Mouse (Mus musculus) midbrain, postnatal 0 days (tissue): ENCODE results near the gene Inka2. TPM values are rescaled to one million over a fixed set of nuclear protein-coding genes. Genes with fewer than 3 reads are reported as not detected.

Experiments used
- ATAC-seq: fragments of 200-750 bp; cut with Nextera tagmentation; 2 replicates; pipeline ENCODE4 v1.8.0; 2017; ENCODE audit warnings: moderate number of reproducible peaks, mild to moderate bottlenecking, moderate TSS enrichment, moderate library complexity; ENCODE audit not compliant: low FRiP score
- DNase-seq: peaks from one replicate; pipeline ENCODE4 v3.0.0-alpha.2; 2015; ENCODE audit warnings: low spot score
- H3K27ac ChIP-seq: fragments of 300-500 bp; sonication (generic); 2 replicates; pipeline ENCODE4 v1.5.1; 2014; ENCODE audit warnings: low read depth, mild to moderate bottlenecking, low read length, mixed read lengths
- H3K27me3 ChIP-seq: fragments of 300-500 bp; sonication (generic); 2 replicates; pipeline ENCODE4 v1.6.1; 2014; ENCODE audit warnings: low read length, control low read depth, mixed read lengths; ENCODE audit not compliant: insufficient read depth
- H3K36me3 ChIP-seq: fragments of 300-500 bp; sonication (generic); 2 replicates; pipeline ENCODE4 v1.6.1; 2014; ENCODE audit warnings: low read length, control low read depth, mixed read lengths; ENCODE audit not compliant: insufficient read depth
- H3K4me1 ChIP-seq: fragments of 300-500 bp; sonication (generic); 2 replicates; pipeline ENCODE4 v1.6.1; 2014; ENCODE audit warnings: mild to moderate bottlenecking, control low read depth, antibody characterized with exemption, low read length, mixed read lengths; ENCODE audit not compliant: insufficient read depth
- H3K4me2 ChIP-seq: fragments of 300-500 bp; sonication (generic); 2 replicates; pipeline ENCODE4 v1.6.1; 2014; ENCODE audit warnings: low read depth, mild to moderate bottlenecking, low read length, mixed read lengths; ENCODE audit not compliant: poor library complexity, severe bottlenecking
- H3K4me3 ChIP-seq: fragments of 300-500 bp; sonication (generic); 2 replicates; pipeline ENCODE4 v1.5.1; 2014; ENCODE audit warnings: low read depth, mild to moderate bottlenecking, low read length, moderate library complexity
- H3K9ac ChIP-seq: fragments of 300-500 bp; sonication (generic); replicated peaks from 2 replicates; pipeline ENCODE4 v1.6.1; 2014; ENCODE audit warnings: mild to moderate bottlenecking, low read length, moderate library complexity, mixed read lengths; ENCODE audit not compliant: poor library complexity, severe bottlenecking
- H3K9me3 ChIP-seq: fragments of 300-500 bp; sonication (generic); 2 replicates; pipeline ENCODE4 v1.6.1; 2016; ENCODE audit warnings: low read length, control low read depth
- CTCF ChIP-seq: IDR thresholded peaks from 2 replicates; pipeline ENCODE4 v1.5.1; 2016; ENCODE audit warnings: antibody characterized with exemption, mild to moderate bottlenecking
- WGBS: fragments of 180-500 bp; shearing (Covaris S2); extraction: QIAGEN DNeasy Blood & Tissue Kit; methylation state at CpG from one replicate; pipeline ENCODE4 v1.1.7; 2014; 5-methylcytosine and 5-hydroxymethylcytosine counted together
- polyA plus RNA-seq: library from polyadenylated mRNA; unstranded; fragments of >200 nt; fragmentation: Nextera tagmentation; extraction: Ambion mirVana; gene quantifications from 2 replicates; pipeline ENCODE4 v1.2.1, GENCODE M21; 2015
- total RNA-seq: library from RNA; depleted of rRNA; stranded (reverse); fragments of >200 nt; gene quantifications from 2 replicates; pipeline ENCODE4 v1.2.3, GENCODE M21; 2014

The Inka2 gene
- total and polyA plus RNA-seq, 2 experiments from 2014 or later, result 3.7 to 7.7 TPM

GRCm38 (mm10) chr3:105746542-105746941 lies 42.1 kb downstream of the Inka2 start:
- H3K9ac ChIP-seq, result no peak overlapping the region
- no peaks in the 10 kb centered on the region for H3K4me1 ChIP-seq
- no peak for ATAC-seq
- WGBS, result 94% methylated on average over 2 of the region's 2 CpGs
- H3K36me3 ChIP-seq, result no peaks in the 10 kb centered on the region
- H3K4me3 ChIP-seq, result no peak overlapping the region
- no peak overlapping the region for H3K4me2 ChIP-seq
- H3K9me3 ChIP-seq, result no peaks in the 10 kb centered on the region
- DNase-seq, result no peak
- no peak overlapping the region for H3K27ac ChIP-seq
- H3K27me3 ChIP-seq, result no peaks in the 10 kb centered on the region
- TF ChIP-seq CTCF, result no peak

DNA sequence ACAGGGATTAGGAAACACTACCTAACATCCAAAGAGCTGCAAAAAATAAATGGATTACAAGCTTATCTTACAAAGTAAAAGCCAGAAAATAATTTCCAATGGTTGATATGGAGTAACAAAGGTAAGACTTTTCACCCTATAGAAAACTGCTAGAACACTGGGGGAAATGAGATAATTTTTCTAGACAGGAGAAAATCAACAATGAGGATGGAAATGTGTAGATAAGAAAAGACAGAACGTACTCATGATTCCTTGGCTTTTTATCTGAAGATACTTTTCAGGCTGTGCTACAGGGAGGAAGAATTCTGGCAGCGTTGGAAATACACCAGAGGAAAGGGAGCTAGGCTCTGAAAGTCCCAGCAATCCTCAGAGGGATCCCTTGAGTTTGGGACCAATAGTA lies 46.4 kb downstream of the Inka2 start:
- Histone ChIP-seq H3K4me3 (no peak overlapping the region), H3K9me3 (no peaks in the 10 kb centered on the region), H3K27ac (no peak overlapping the region), H3K36me3 (no peaks in the 10 kb centered on the region), H3K4me2 (no peak overlapping the region), H3K27me3 (no peaks in the 10 kb centered on the region), H3K9ac (no peak overlapping the region), H3K4me1 (no peaks in the 10 kb centered on the region)
- 85% methylated on average over 2 of the region's 2 CpGs for WGBS
- DNase-seq (no peak), ATAC-seq (no peak)
- TF ChIP-seq CTCF, result no peak

DNA sequence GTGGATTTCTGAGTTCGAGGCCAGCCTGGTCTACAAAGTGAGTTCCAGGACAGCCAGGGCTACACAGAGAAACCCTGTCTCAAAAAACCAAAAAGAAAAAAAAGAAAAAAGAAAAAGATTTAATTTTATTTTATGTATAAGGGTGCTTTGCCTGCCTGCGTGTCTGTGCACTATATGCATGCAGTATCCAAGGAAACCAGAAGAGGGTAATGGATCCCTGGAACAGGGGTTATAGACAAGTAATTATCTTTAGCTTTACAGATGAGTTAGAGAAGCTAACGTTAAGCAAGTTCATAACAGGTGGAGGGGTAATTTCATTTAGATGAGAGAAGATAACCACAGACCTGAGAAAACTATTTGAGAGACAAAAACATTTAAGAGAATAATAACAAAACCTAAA lies 49.8 kb downstream of the Inka2 start:
- DNase-seq (no peak), ATAC-seq (no peak)
- Histone ChIP-seq H3K4me3 (no peak overlapping the region), H3K27me3 (no peaks in the 10 kb centered on the region), H3K9me3 (no peaks in the 10 kb centered on the region), H3K36me3 (no peaks in the 10 kb centered on the region), H3K9ac (no peak overlapping the region), H3K4me2 (no peak overlapping the region), H3K27ac (no peak overlapping the region), H3K4me1 (no peaks in the 10 kb centered on the region)
- TF ChIP-seq CTCF, result no peak; the same call in 1 of the 2 replicates
- WGBS, result 74% methylated on average over 3 of the region's 3 CpGs

DNA sequence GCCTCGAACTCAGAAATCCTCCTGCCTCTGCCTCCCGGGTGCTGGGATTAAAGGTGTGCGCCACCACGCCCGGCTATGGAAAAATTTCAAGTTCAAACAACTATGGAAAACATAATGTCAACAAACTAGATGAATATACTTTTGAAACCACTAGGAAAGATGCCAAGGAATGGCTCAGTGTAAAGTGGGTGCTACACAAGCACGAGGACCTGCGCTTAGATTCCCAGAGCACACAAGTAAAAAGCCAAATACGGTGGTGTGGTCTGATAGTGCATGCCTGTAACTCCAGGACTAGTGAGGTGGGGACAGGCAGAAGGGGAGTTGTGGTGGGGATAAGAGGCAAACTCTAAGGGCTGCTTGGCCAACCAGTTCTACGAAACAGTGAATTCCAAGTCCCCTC lies 50.7 kb downstream of the Inka2 start:
- Histone ChIP-seq H3K4me1 (no peaks in the 10 kb centered on the region), H3K4me3 (no peak overlapping the region), H3K9ac (no peak overlapping the region), H3K9me3 (no peaks in the 10 kb centered on the region), H3K27me3 (no peaks in the 10 kb centered on the region), H3K4me2 (no peak overlapping the region), H3K36me3 (no peaks in the 10 kb centered on the region), H3K27ac (no peak overlapping the region)
- DNase-seq (no peak), ATAC-seq (no peak)
- TF ChIP-seq CTCF, result no peak
- WGBS, result 98% methylated on average over 9 of the region's 9 CpGs

GRCm38 (mm10) chr3:105756505-105756904 lies 52.1 kb downstream of the Inka2 start:
- no peak overlapping the region for H3K27ac ChIP-seq
- no peaks in the 10 kb centered on the region for H3K9me3 ChIP-seq
- no peak for ATAC-seq
- H3K9ac ChIP-seq, result no peak overlapping the region
- no peaks in the 10 kb centered on the region for H3K4me1 ChIP-seq
- no peaks in the 10 kb centered on the region for H3K36me3 ChIP-seq
- no peak overlapping the region for H3K4me2 ChIP-seq
- DNase-seq, result no peak
- TF ChIP-seq CTCF, result no peak
- H3K27me3 ChIP-seq, result no peaks in the 10 kb centered on the region
- WGBS, result 70% methylated on average over 2 of the region's 2 CpGs
- no peak overlapping the region for H3K4me3 ChIP-seq

GRCm38 (mm10) chr3:105757323-105758083 lies 53.1 kb downstream of the Inka2 start:
- H3K9ac ChIP-seq, result no peak overlapping the region
- no peak for DNase-seq
- TF ChIP-seq CTCF, result no peak

More at GRCm38 (mm10) chr3:105757323-105758083, 53.1 kb downstream of the Inka2 start:
- no peaks in the 10 kb centered on the region for H3K36me3 ChIP-seq
- no peak for ATAC-seq
- 66% methylated on average over 6 of the region's 6 CpGs for WGBS
- H3K27ac ChIP-seq, result no peak overlapping the region
- no peaks in the 10 kb centered on the region for H3K9me3 ChIP-seq
- no peaks in the 10 kb centered on the region for H3K4me1 ChIP-seq
- H3K4me3 ChIP-seq, result no peak overlapping the region
- no peaks in the 10 kb centered on the region for H3K27me3 ChIP-seq
- no peak overlapping the region for H3K4me2 ChIP-seq
